Mouse (Mus musculus): ENCODE data around the gene Eci1. TPM values are rescaled to one million over a fixed set of nuclear protein-coding genes. Genes with fewer than 3 reads are reported as not detected.

Gene Eci1
- polyA plus RNA-seq, 1 experiment from 2014 or later, result 146 TPM

GRCm38 (mm10) chr17:24469336-24469909, 43.0 kb downstream of the Eci1 start:
- 14% methylated on average over 7 of the region's 7 CpGs for WGBS
- Histone ChIP-seq H3K27ac (peak overlapping the region; percentile 97), H3K36me3 (peaks cover 17% of the 10 kb centered on the region; the same call in 1 of the 2 replicates), H3K4me3 (peak overlapping the region; percentile 95), H3K9me3 (no peaks in the 10 kb centered on the region), H3K27me3 (ENCODE audit: insufficient read depth, poor library complexity, severe bottlenecking) (no peaks in the 10 kb centered on the region), H3K4me1 (peaks cover 41% of the 10 kb centered on the region)
- DNase-seq (ENCODE audit: low spot score), result no peak

GRCm38 (mm10) chr17:24469910-24470602, 43.6 kb downstream of the Eci1 start, which contains the start of the genes E4f1 and Pgp:
Gene E4f1, minus strand, starts transcription at chr17:24470313.
Gene Pgp, plus strand, starts transcription at chr17:24470392.
- no peaks in the 10 kb centered on the region for H3K9me3 ChIP-seq
- peaks cover 23% of the 10 kb centered on the region for H3K36me3 ChIP-seq
- H3K27ac ChIP-seq, result peak within 1 kb of the TSS; percentile 97
- H3K4me3 ChIP-seq, result peak within 1 kb of the TSS; percentile 95
- peak; percentile 99 for DNase-seq (ENCODE audit: low spot score)
- no peaks in the 10 kb centered on the region for H3K27me3 ChIP-seq (ENCODE audit: insufficient read depth, poor library complexity, severe bottlenecking)
- WGBS, result under 1% methylated on average over 75 of the region's 75 CpGs
- H3K4me1 ChIP-seq, result peaks cover 43% of the 10 kb centered on the region

- Histone ChIP-seq H3K4me1 (peaks cover 43% of the 10 kb centered on the region), H3K36me3 (peaks cover 32% of the 10 kb centered on the region), H3K4me3 (peak overlapping the region; percentile 95), H3K9me3 (no peaks in the 10 kb centered on the region), H3K27ac (peak overlapping the region; percentile 97), H3K27me3 (ENCODE audit: insufficient read depth, poor library complexity, severe bottlenecking) (no peaks in the 10 kb centered on the region)
- WGBS, result under 1% methylated on average over 68 of the region's 68 CpGs
- DNase-seq (ENCODE audit: low spot score), result peak; percentile 85
Measured at GRCm38 (mm10) chr17:24470701-24471527, 44.5 kb downstream of the Eci1 start.

GRCm38 (mm10) chr17:24472512-24472911, 46.1 kb downstream of the Eci1 start:
- H3K4me3 ChIP-seq, result peak overlapping the region; percentile 95; the same call in 1 of the 2 replicates
- H3K36me3 ChIP-seq, result peaks cover 48% of the 10 kb centered on the region
- no peak for DNase-seq (ENCODE audit: low spot score)
- H3K4me1 ChIP-seq, result peaks cover 43% of the 10 kb centered on the region
- H3K27me3 ChIP-seq (ENCODE audit: insufficient read depth, poor library complexity, severe bottlenecking), result no peaks in the 10 kb centered on the region
- H3K27ac ChIP-seq, result no peak overlapping the region
- no peaks in the 10 kb centered on the region for H3K9me3 ChIP-seq
- WGBS, result 80% methylated on average over 4 of the region's 4 CpGs

- Histone ChIP-seq H3K27ac (peak within 1 kb of the TSS; percentile 13; the same call in 1 of the 2 replicates), H3K9me3 (no peaks in the 10 kb centered on the region), H3K27me3 (ENCODE audit: insufficient read depth, poor library complexity, severe bottlenecking) (no peaks in the 10 kb centered on the region), H3K4me1 (peaks cover 52% of the 10 kb centered on the region), H3K36me3 (peaks cover 52% of the 10 kb centered on the region), H3K4me3 (peak within 1 kb of the TSS; percentile 95; the same call in 1 of the 2 replicates)
- no peak for DNase-seq (ENCODE audit: low spot score)
- 71% methylated on average over 6 of the region's 6 CpGs for WGBS
Measured at GRCm38 (mm10) chr17:24473612-24474275, 47.3 kb downstream of the Eci1 start, which contains the start of gene Bricd5. Gene Bricd5, plus strand, starts transcription at chr17:24473884.

GRCm38 (mm10) chr17:24474557-24474956, 48.1 kb downstream of the Eci1 start:
- no peak overlapping the region for H3K4me3 ChIP-seq
- H3K36me3 ChIP-seq, result peaks cover 52% of the 10 kb centered on the region
- H3K27ac ChIP-seq, result no peak overlapping the region
- no peaks in the 10 kb centered on the region for H3K9me3 ChIP-seq
- H3K27me3 ChIP-seq (ENCODE audit: insufficient read depth, poor library complexity, severe bottlenecking), result no peaks in the 10 kb centered on the region
- peaks cover 52% of the 10 kb centered on the region for H3K4me1 ChIP-seq
- no peak for DNase-seq (ENCODE audit: low spot score)
- WGBS, result 65% methylated on average over 5 of the region's 5 CpGs

GRCm38 (mm10) chr17:24475586-24475985, 49.1 kb downstream of the Eci1 start:
- 90% methylated on average over 6 of the region's 6 CpGs for WGBS
- H3K36me3 ChIP-seq, result peaks cover 52% of the 10 kb centered on the region
- no peak overlapping the region for H3K27ac ChIP-seq
- H3K4me1 ChIP-seq, result peaks cover 54% of the 10 kb centered on the region
- no peak overlapping the region for H3K4me3 ChIP-seq
- DNase-seq (ENCODE audit: low spot score), result peak; percentile 60
- no peaks in the 10 kb centered on the region for H3K27me3 ChIP-seq (ENCODE audit: insufficient read depth, poor library complexity, severe bottlenecking)
- H3K9me3 ChIP-seq, result no peaks in the 10 kb centered on the region

GRCm38 (mm10) chr17:24476022-24476776, 49.8 kb downstream of the Eci1 start:
- H3K27ac ChIP-seq, result no peak overlapping the region
- H3K36me3 ChIP-seq, result peaks cover 52% of the 10 kb centered on the region
- no peaks in the 10 kb centered on the region for H3K9me3 ChIP-seq
- peak; percentile 64 for DNase-seq (ENCODE audit: low spot score)
- peaks cover 49% of the 10 kb centered on the region for H3K4me1 ChIP-seq
- no peak overlapping the region for H3K4me3 ChIP-seq
- no peaks in the 10 kb centered on the region for H3K27me3 ChIP-seq (ENCODE audit: insufficient read depth, poor library complexity, severe bottlenecking)
- WGBS, result 87% methylated on average over 10 of the region's 10 CpGs

GRCm38 (mm10) chr17:24477053-24477984, 50.9 kb downstream of the Eci1 start:
- no peaks in the 10 kb centered on the region for H3K27me3 ChIP-seq (ENCODE audit: insufficient read depth, poor library complexity, severe bottlenecking)
- peak; percentile 75 for DNase-seq (ENCODE audit: low spot score)
- no peak overlapping the region; the same call in 1 of the 2 replicates for H3K27ac ChIP-seq
- H3K36me3 ChIP-seq, result peaks cover 52% of the 10 kb centered on the region
- H3K9me3 ChIP-seq, result no peaks in the 10 kb centered on the region
- H3K4me1 ChIP-seq, result peaks cover 38% of the 10 kb centered on the region
- H3K4me3 ChIP-seq, result peak overlapping the region; percentile 82; the same call in 1 of the 2 replicates
- 89% methylated on average over 20 of the region's 20 CpGs for WGBS

GRCm38 (mm10) chr17:24477985-24478600, 51.7 kb downstream of the Eci1 start:
- WGBS, result 52% methylated on average over 11 of the region's 11 CpGs
- Histone ChIP-seq H3K4me1 (peaks cover 30% of the 10 kb centered on the region), H3K9me3 (no peaks in the 10 kb centered on the region), H3K27me3 (ENCODE audit: insufficient read depth, poor library complexity, severe bottlenecking) (no peaks in the 10 kb centered on the region), H3K4me3 (peak overlapping the region; percentile 82), H3K36me3 (peaks cover 47% of the 10 kb centered on the region), H3K27ac (peak overlapping the region; percentile 98)
- DNase-seq (ENCODE audit: low spot score), result peak; percentile 75

Measured in heart, embryonic 10.5 days (tissue).